Mouse (Mus musculus) embryo, embryonic 10.5 days (tissue): Measurements from ENCODE around the gene Wdr45b.
"Not testable (repeated sequence)": the region's sequence is repeated elsewhere in the genome, so short reads cannot be mapped to it uniquely, and the experiment has no call there.

Experiments
- DNase-seq: peaks from one replicate; pipeline ENCODE4 v3.0.0-alpha.2; 2015; ENCODE audit warnings: low spot score

The Wdr45b gene

GRCm38 (mm10) chr11:121354091-121354707, at the start of gene Wdr45b:
TSS of gene Wdr45b (minus strand) at chr11:121354445.
- DNase-seq: peak; percentile 96

GRCm38 (mm10) chr11:121392405-121392804, 38.2 kb upstream of the Wdr45b start:
- no peak for DNase-seq

- no peak for DNase-seq
These were observed 36.5 kb upstream of the Wdr45b start for GRCm38 (mm10) chr11:121390793-121391192.

GRCm38 (mm10) chr11:121388554-121388945, 34.3 kb upstream of the Wdr45b start:
- DNase-seq: no peak

GRCm38 (mm10) chr11:121387750-121388553, 33.7 kb upstream of the Wdr45b start, which contains the start of gene Rab40b:
TSS of gene Rab40b (minus strand) at chr11:121388251.
- peak; percentile 100 for DNase-seq

GRCm38 (mm10) chr11:121380294-121380693, 26.0 kb upstream of the Wdr45b start:
- peak; percentile 10 for DNase-seq

GRCm38 (mm10) chr11:121378644-121379043, 24.4 kb upstream of the Wdr45b start:
- DNase-seq: no peak

- DNase-seq: no peak
These were observed 19.1 kb upstream of the Wdr45b start for GRCm38 (mm10) chr11:121373305-121373704.

GRCm38 (mm10) chr11:121370337-121370994, 16.2 kb upstream of the Wdr45b start:
- no peak for DNase-seq

- peak; percentile 65 for DNase-seq
These were observed 15.4 kb upstream of the Wdr45b start for GRCm38 (mm10) chr11:121369622-121370021.

- DNase-seq: no peak
These were observed 14.5 kb upstream of the Wdr45b start for GRCm38 (mm10) chr11:121368731-121369130.

GRCm38 (mm10) chr11:121367170-121367707, 13.0 kb upstream of the Wdr45b start:
- DNase-seq: no peak

GRCm38 (mm10) chr11:121362212-121362611, 8.0 kb upstream of the Wdr45b start:
- DNase-seq: no peak

GRCm38 (mm10) chr11:121353326-121354090, 737 bp downstream of the Wdr45b start:
- peak; percentile 18 for DNase-seq

- not testable (repeated sequence) for DNase-seq
These were observed 5.5 kb downstream of the Wdr45b start for GRCm38 (mm10) chr11:121348727-121349126.

GRCm38 (mm10) chr11:121348166-121348565, 6.1 kb downstream of the Wdr45b start:
- no peak for DNase-seq

- no peak for DNase-seq
These were observed 7.2 kb downstream of the Wdr45b start for GRCm38 (mm10) chr11:121347036-121347435.

GRCm38 (mm10) chr11:121342423-121342822, 11.8 kb downstream of the Wdr45b start:
- not testable (repeated sequence) for DNase-seq

GRCm38 (mm10) chr11:121340287-121340686, 14.0 kb downstream of the Wdr45b start:
- no peak for DNase-seq

- DNase-seq: no peak
These were observed 14.6 kb downstream of the Wdr45b start for GRCm38 (mm10) chr11:121339647-121340046.

- no peak for DNase-seq
These were observed 22.6 kb downstream of the Wdr45b start for GRCm38 (mm10) chr11:121331641-121332040.

GRCm38 (mm10) chr11:121328619-121329018, 25.6 kb downstream of the Wdr45b start:
- no peak for DNase-seq
